Comparison of ENCODE assay signal across 8 mouse cellular contexts in the genomic region with DNA sequence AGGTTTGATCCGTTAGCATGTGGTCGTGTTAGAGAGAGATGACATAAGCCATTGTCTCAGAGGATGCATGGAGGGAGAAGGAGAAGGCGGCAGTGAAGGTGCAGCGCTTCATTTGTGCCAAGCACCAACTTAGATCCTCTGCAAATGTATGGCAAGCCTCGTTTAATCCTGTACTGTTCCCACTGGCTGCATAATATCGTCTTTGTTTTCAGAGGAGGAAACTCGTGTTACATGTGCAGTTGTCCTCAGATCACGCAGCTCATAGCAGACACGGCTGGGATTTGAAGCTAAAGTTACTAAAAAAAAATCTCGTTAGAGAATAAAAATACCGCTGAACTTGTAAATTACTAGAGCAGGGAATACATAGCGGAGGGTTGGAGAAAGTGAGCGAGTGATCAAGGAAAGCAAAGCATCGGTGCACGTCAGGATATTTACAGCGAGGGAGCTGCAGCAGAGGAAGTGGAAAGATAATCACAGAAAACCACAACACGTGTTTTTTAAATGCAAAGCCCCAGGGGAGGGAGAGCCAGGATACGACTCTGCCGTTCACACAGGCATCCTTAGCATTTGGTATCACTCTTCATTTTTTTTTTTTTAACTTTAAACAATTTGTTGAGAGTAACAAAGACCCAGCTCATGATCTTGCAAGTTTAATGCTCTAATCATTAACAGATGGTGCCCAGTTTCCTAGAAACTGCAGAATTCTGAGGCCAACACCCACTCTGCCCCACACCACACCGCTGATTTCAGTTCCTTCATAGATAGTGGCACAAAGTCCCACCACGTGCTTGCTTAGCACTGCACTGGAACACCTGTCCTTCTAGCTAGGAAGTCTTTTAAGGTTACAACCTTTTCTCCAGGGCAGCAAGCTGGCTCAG. TPM values are rescaled to one million over a fixed set of nuclear protein-coding genes. Genes with fewer than 3 reads are reported as not detected.
DNase-seq lines count a peak whose midpoint lies in the region; ATAC-seq and TF ChIP-seq lines count a peak whose summit lies in the region.

No protein-coding gene starts in this region.

- WGBS in midbrain, embryonic 13.5 days, result 48% methylated on average over 21 of the region's 21 CpGs
- 62% methylated on average over 21 of the region's 21 CpGs for WGBS in midbrain, embryonic 11.5 days
- WGBS in embryonic facial prominence, embryonic 14.5 days, result 10% methylated on average over 21 of the region's 21 CpGs
- 28% methylated on average over 21 of the region's 21 CpGs for WGBS in intestine, embryonic 14.5 days
- WGBS in liver, embryonic 13.5 days (ENCODE audit: insufficient replicate concordance), result 19% methylated on average over 21 of the region's 21 CpGs
- WGBS in spleen, adult 2 months, result 9% methylated on average over 21 of the region's 21 CpGs

- no peak overlapping the region for H3K4me2 ChIP-seq in midbrain, embryonic 13.5 days (replicated peaks)
- no peak overlapping the region for H3K4me2 ChIP-seq in midbrain, embryonic 11.5 days
- H3K4me2 ChIP-seq in embryonic facial prominence, embryonic 14.5 days (ENCODE audit: low read depth, low read length), result peak overlapping the region; percentile 50
- H3K4me2 ChIP-seq in intestine, embryonic 14.5 days (ENCODE audit: low read length), result peak overlapping the region; percentile 25
- peak overlapping the region; percentile 56 for H3K4me2 ChIP-seq in liver, embryonic 13.5 days

- H3K4me3 ChIP-seq in midbrain, embryonic 13.5 days (replicated peaks), result no peak overlapping the region
- H3K4me3 ChIP-seq in midbrain, embryonic 11.5 days (ENCODE audit: low read depth, low read length), result no peak overlapping the region
- H3K4me3 ChIP-seq in embryonic facial prominence, embryonic 14.5 days (ENCODE audit: low read depth, low read length), result peak overlapping the region; percentile 17
- 0 out of 2 replicates have a peak overlapping the region, but pooled peaks have one; percentile 5 for H3K4me3 ChIP-seq in intestine, embryonic 14.5 days (ENCODE audit: low read depth, low read length)
- peak overlapping the region; percentile 25 for H3K4me3 ChIP-seq in liver, embryonic 13.5 days (replicated peaks)
- H3K4me3 ChIP-seq in spleen, adult 2 months (ENCODE audit: extremely low read depth, insufficient read depth, insufficient read length), result no peak overlapping the region

- no peak for TF ChIP-seq CTCF in spleen, adult 2 months (IDR thresholded peaks at IDR 0.05; ENCODE audit: extremely low read depth, insufficient read depth, insufficient read length, insufficient replicate concordance)

- ATAC-seq in midbrain, embryonic 13.5 days, result 0 out of 2 replicates have a peak, but pooled peaks have one; percentile 40
- no peak for ATAC-seq in midbrain, embryonic 11.5 days (ENCODE audit: low FRiP score)
- ATAC-seq in embryonic facial prominence, embryonic 14.5 days (ENCODE audit: low read depth), result peak; percentile 76
- ATAC-seq in intestine, embryonic 14.5 days (replicated peaks; ENCODE audit: low FRiP score, low TSS enrichment, low read depth), result peak; percentile 89
- peak; percentile 89 for ATAC-seq in liver, embryonic 13.5 days (ENCODE audit: low read depth)

- H3K27me3 ChIP-seq in midbrain, embryonic 13.5 days, result no peaks in the 10 kb centered on the region
- H3K27me3 ChIP-seq in midbrain, embryonic 11.5 days (ENCODE audit: control insufficient read depth, insufficient read depth, low read length), result no peaks in the 10 kb centered on the region
- H3K27me3 ChIP-seq in embryonic facial prominence, embryonic 14.5 days (replicated peaks; ENCODE audit: control insufficient read depth, insufficient read depth, low read length), result no peaks in the 10 kb centered on the region
- no peaks in the 10 kb centered on the region for H3K27me3 ChIP-seq in intestine, embryonic 14.5 days (replicated peaks; ENCODE audit: control insufficient read depth, insufficient read depth, low read length)
- H3K27me3 ChIP-seq in liver, embryonic 13.5 days, result no peaks in the 10 kb centered on the region
- no peaks in the 10 kb centered on the region for H3K27me3 ChIP-seq in spleen, adult 2 months (ENCODE audit: control insufficient read depth, insufficient read depth, low read length)

- no peak overlapping the region for H3K9ac ChIP-seq in midbrain, embryonic 13.5 days (replicated peaks)
- H3K9ac ChIP-seq in midbrain, embryonic 11.5 days (ENCODE audit: low read length), result no peak overlapping the region
- peak overlapping the region; percentile 32; the same call in 1 of the 2 replicates for H3K9ac ChIP-seq in embryonic facial prominence, embryonic 14.5 days (ENCODE audit: low read depth, low read length)
- no peak overlapping the region for H3K9ac ChIP-seq in intestine, embryonic 14.5 days (ENCODE audit: low read length)
- H3K9ac ChIP-seq in liver, embryonic 13.5 days, result peak overlapping the region; percentile 51

- H3K36me3 ChIP-seq in midbrain, embryonic 13.5 days, result no peaks in the 10 kb centered on the region
- H3K36me3 ChIP-seq in midbrain, embryonic 11.5 days (ENCODE audit: control insufficient read depth, insufficient read depth, low read length), result no peaks in the 10 kb centered on the region
- no peaks in the 10 kb centered on the region for H3K36me3 ChIP-seq in embryonic facial prominence, embryonic 14.5 days (ENCODE audit: control insufficient read depth, insufficient read depth, low read length)
- no peaks in the 10 kb centered on the region for H3K36me3 ChIP-seq in intestine, embryonic 14.5 days (ENCODE audit: control insufficient read depth, insufficient read depth, low read length)
- H3K36me3 ChIP-seq in liver, embryonic 13.5 days, result no peaks in the 10 kb centered on the region
- no peaks in the 10 kb centered on the region for H3K36me3 ChIP-seq in spleen, adult 2 months (ENCODE audit: control insufficient read depth, insufficient read depth, low read length)

- no peak overlapping the region for H3K27ac ChIP-seq in midbrain, embryonic 13.5 days
- H3K27ac ChIP-seq in midbrain, embryonic 11.5 days (ENCODE audit: low read depth, low read length), result no peak overlapping the region
- H3K27ac ChIP-seq in embryonic facial prominence, embryonic 14.5 days (replicated peaks; ENCODE audit: low read depth, low read length), result peak overlapping the region; percentile 74
- H3K27ac ChIP-seq in intestine, embryonic 14.5 days (ENCODE audit: low read depth), result peak overlapping the region; percentile 44
- H3K27ac ChIP-seq in liver, embryonic 13.5 days, result peak overlapping the region; percentile 51
- H3K27ac ChIP-seq in spleen, adult 2 months (ENCODE audit: insufficient read depth, low read length), result peak overlapping the region; percentile 68

- no peaks in the 10 kb centered on the region for H3K9me3 ChIP-seq in midbrain, embryonic 13.5 days
- no peaks in the 10 kb centered on the region for H3K9me3 ChIP-seq in midbrain, embryonic 11.5 days (ENCODE audit: control insufficient read depth, low read length)
- peaks cover 7% of the 10 kb centered on the region; the same call in 1 of the 2 replicates for H3K9me3 ChIP-seq in embryonic facial prominence, embryonic 14.5 days (ENCODE audit: control insufficient read depth, low read length)
- H3K9me3 ChIP-seq in intestine, embryonic 14.5 days (ENCODE audit: control insufficient read depth, low read length), result 0 out of 2 replicates have a peak, but pooled peaks cover 2% of the 10 kb centered on the region
- H3K9me3 ChIP-seq in liver, embryonic 13.5 days (replicated peaks), result no peaks in the 10 kb centered on the region

- H3K4me1 ChIP-seq in midbrain, embryonic 13.5 days (replicated peaks), result no peaks in the 10 kb centered on the region
- H3K4me1 ChIP-seq in midbrain, embryonic 11.5 days (ENCODE audit: control insufficient read depth, insufficient read depth, low read length), result no peaks in the 10 kb centered on the region
- peaks cover 17% of the 10 kb centered on the region for H3K4me1 ChIP-seq in embryonic facial prominence, embryonic 14.5 days (ENCODE audit: control insufficient read depth, insufficient read depth, low read length)
- peaks cover 6% of the 10 kb centered on the region for H3K4me1 ChIP-seq in intestine, embryonic 14.5 days (replicated peaks; ENCODE audit: control insufficient read depth, insufficient read depth, low read length)
- H3K4me1 ChIP-seq in liver, embryonic 13.5 days (replicated peaks), result peaks cover 32% of the 10 kb centered on the region
- peaks cover 15% of the 10 kb centered on the region for H3K4me1 ChIP-seq in spleen, adult 2 months (ENCODE audit: control insufficient read depth, insufficient read depth, insufficient read length)

- no peak for TF ChIP-seq POLR2A in spleen, adult 2 months (IDR thresholded peaks at IDR 0.05; ENCODE audit: low read depth, low read length)

- no peak for DNase-seq in midbrain, embryonic 11.5 days (ENCODE audit: low spot score, missing footprints)
- peak; percentile 88 for DNase-seq in embryonic facial prominence, embryonic 14.5 days (ENCODE audit: low spot score)
- DNase-seq in intestine, embryonic 14.5 days (ENCODE audit: low spot score), result peak; percentile 60
- DNase-seq in liver, embryonic 13.5 days, result peak; percentile 58
- DNase-seq in spleen, adult 2 months (ENCODE audit: low read depth in 1 of 2, low spot score in 2 of 2), result peak; percentile 70
- DNase-seq in cerebellum, adult 11-12 months, result no peak
- DNase-seq in layer of hippocampus, adult 11-12 months (ENCODE audit: low spot score), result no peak

RNA-seq across cellular contexts. Expression of gene Nup160, which starts 9.4 kb away (rescaled TPM):
- polyA plus RNA-seq in midbrain, embryonic 13.5 days (2015; fragmentation: Nextera tagmentation; extraction: Ambion mirVana), result 26.8 and 28.8 TPM in 2 replicates
- 55.2 and 57.0 TPM in 2 replicates for polyA plus RNA-seq in midbrain, embryonic 11.5 days (2014; fragmentation: Nextera tagmentation; extraction: Ambion mirVana)
- 41.1 and 45.6 TPM in 2 replicates for polyA plus RNA-seq in embryonic facial prominence, embryonic 14.5 days (2014; fragmentation: Nextera tagmentation; extraction: Ambion mirVana)
- 53.6 and 62.5 TPM in 2 replicates for polyA plus RNA-seq in intestine, embryonic 14.5 days (2014; fragmentation: Nextera tagmentation; extraction: Ambion mirVana)
- polyA plus RNA-seq in liver, embryonic 13.5 days (2015; fragmentation: Nextera tagmentation; extraction: Ambion mirVana), result 35.1 and 44.0 TPM in 2 replicates
- polyA plus RNA-seq in spleen, adult 2 months (2012; rRNA removed), result 10.3 and 11.5 TPM in 2 replicates

Comparison
In these comparisons a context has a peak if more than half of its experiments do, and no peak if none do; other contexts are left out.
1. H3K27ac ChIP-seq: peak in embryonic facial prominence, embryonic 14.5 days (single experiment), intestine, embryonic 14.5 days (single experiment), liver, embryonic 13.5 days (single experiment) and spleen, adult 2 months (single experiment); none in midbrain, embryonic 13.5 days (single experiment) and midbrain, embryonic 11.5 days (single experiment).
2. H3K4me2 ChIP-seq: peak in embryonic facial prominence, embryonic 14.5 days (single experiment), intestine, embryonic 14.5 days (single experiment) and liver, embryonic 13.5 days (single experiment); none in midbrain, embryonic 13.5 days (single experiment) and midbrain, embryonic 11.5 days (single experiment).
3. H3K4me3 ChIP-seq: peak in embryonic facial prominence, embryonic 14.5 days (single experiment), intestine, embryonic 14.5 days (single experiment) and liver, embryonic 13.5 days (single experiment); none in midbrain, embryonic 13.5 days (single experiment), midbrain, embryonic 11.5 days (single experiment) and spleen, adult 2 months (single experiment).
4. H3K9ac ChIP-seq: peak in embryonic facial prominence, embryonic 14.5 days (single experiment) and liver, embryonic 13.5 days (single experiment); none in midbrain, embryonic 13.5 days (single experiment), midbrain, embryonic 11.5 days (single experiment) and intestine, embryonic 14.5 days (single experiment).
5. DNase-seq: peak in embryonic facial prominence, embryonic 14.5 days (single experiment), intestine, embryonic 14.5 days (single experiment), liver, embryonic 13.5 days (single experiment) and spleen, adult 2 months (2 of 2); none in midbrain, embryonic 11.5 days (single experiment), cerebellum, adult 11-12 months (single experiment) and layer of hippocampus, adult 11-12 months (single experiment).